In the genomic region with DNA sequence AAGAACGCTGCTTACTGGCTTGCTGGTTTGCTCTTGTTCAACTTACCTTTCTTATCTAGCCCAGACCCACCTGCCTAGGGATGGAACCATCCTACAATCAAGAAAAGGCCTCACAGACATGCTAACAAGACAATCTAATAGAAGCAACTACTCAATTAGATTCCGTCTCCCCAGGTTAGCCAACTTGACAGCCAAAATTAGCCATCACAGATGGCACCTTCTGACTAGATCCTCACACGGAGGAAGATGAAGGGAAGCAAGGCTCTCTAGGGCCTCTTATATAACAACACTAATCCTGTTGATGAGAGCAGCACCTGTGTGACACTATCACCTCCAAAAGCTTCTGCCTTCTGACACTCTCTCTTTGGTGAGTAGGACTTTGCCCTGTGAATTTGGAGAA, we compare ENCODE assay signal across 22 mouse cellular contexts.
"Had no signal": no experiment of that assay in that cellular context is flagged by ENCODE, and none has a peak within 500 bp of the region (broad histone marks: within the 10 kb centered on the region; RNA-seq: fewer than 3 reads in every experiment).

No protein-coding gene starts in this region.

- H3K27me3 ChIP-seq: kidney, embryonic 15.5 days; limb, embryonic 13.5 days; midbrain, embryonic 12.5 days; neural tube, embryonic 13.5 days had no signal

- DNase-seq: kidney, adult 2 months; kidney, postnatal 10 days; kidney, postnatal 4 days; liver; liver, postnatal 0 days; lung, embryonic 14.5 days; right cerebral cortex, adult 18-20 months; right cerebral cortex, postnatal 14 days; right cerebral cortex, postnatal 4 days; thymus, adult 2 months; thymus, postnatal 25 days had no signal

- H3K27ac ChIP-seq: kidney, embryonic 15.5 days; limb, embryonic 10.5 days; limb, embryonic 13.5 days; liver, embryonic 14.5 days; macrophage; midbrain, embryonic 12.5 days; neural tube, embryonic 13.5 days; stomach, postnatal 0 days had no signal

- H3K9me3 ChIP-seq: kidney, embryonic 15.5 days; limb, embryonic 10.5 days; limb, embryonic 13.5 days; midbrain, embryonic 12.5 days; neural tube, embryonic 13.5 days had no signal

- H3K9ac ChIP-seq: kidney, embryonic 15.5 days; limb, embryonic 13.5 days; liver, embryonic 14.5 days; liver, postnatal 0 days; lung, embryonic 14.5 days; midbrain, embryonic 12.5 days; neural tube, embryonic 13.5 days had no signal

- H3K4me2 ChIP-seq: kidney, embryonic 15.5 days; limb, embryonic 13.5 days; lung, embryonic 14.5 days; midbrain, embryonic 12.5 days; neural tube, embryonic 13.5 days had no signal

- H3K4me3 ChIP-seq: kidney, embryonic 15.5 days; limb, embryonic 10.5 days; limb, embryonic 13.5 days; midbrain, embryonic 12.5 days; myocyte; neural tube, embryonic 13.5 days had no signal

- H3K36me3 ChIP-seq: kidney, embryonic 15.5 days; limb, embryonic 10.5 days; limb, embryonic 13.5 days; midbrain, embryonic 12.5 days; neural tube, embryonic 13.5 days had no signal

- H3K4me1 ChIP-seq: kidney, embryonic 15.5 days; limb, embryonic 10.5 days; limb, embryonic 13.5 days; midbrain, embryonic 12.5 days had no signal

- ATAC-seq: liver, postnatal 0 days; lung, postnatal 0 days; midbrain, embryonic 16.5 days had no signal
